Mouse (Mus musculus) megakaryocyte, embryonic 14.5 days (primary cell): Measurements from ENCODE around the gene Ppil6. TPM values are rescaled to one million over a fixed set of nuclear protein-coding genes. Genes with fewer than 3 reads are reported as not detected.
"Not testable (repeated sequence)": the region's sequence is repeated elsewhere in the genome, so short reads cannot be mapped to it uniquely, and the experiment has no call there.

Experiments
- H3K27me3 ChIP-seq: replicated peaks from 2 replicates; pipeline ENCODE3; 2012; ENCODE audit warnings: inconsistent platforms
- H3K36me3 ChIP-seq: replicated peaks from 2 replicates; pipeline ENCODE3; 2012; ENCODE audit warnings: low read length, inconsistent platforms, mixed read lengths
- H3K4me1 ChIP-seq: 2 replicates; pipeline ENCODE4 v1.6.1; 2012; ENCODE audit warnings: inconsistent platforms
- H3K4me3 ChIP-seq: replicated peaks from 2 replicates; pipeline ENCODE3; 2012; ENCODE audit warnings: moderate library complexity, mild to moderate bottlenecking, inconsistent platforms
- H3K9me3 ChIP-seq: 2 replicates; pipeline ENCODE4 v1.6.1; 2012; ENCODE audit warnings: inconsistent platforms
- FLI1 ChIP-seq: IDR thresholded peaks from 2 replicates; pipeline ENCODE4 v1.6.1; 2012; ENCODE audit warnings: low read length, inconsistent platforms, mixed read lengths
- GATA1 ChIP-seq: IDR thresholded peaks from 3 replicates; pipeline ENCODE4 v1.6.1; 2012; ENCODE audit warnings: mixed read lengths, low read length, inconsistent platforms, borderline replicate concordance
- polyA plus RNA-seq: library from polyadenylated mRNA; stranded (reverse); fragments of >175 nt; gene quantifications from 2 replicates; pipeline ENCODE4 v1.2.3, GENCODE M21; 2012; ENCODE audit warnings: low replicate concordance; ENCODE audit not compliant: insufficient read depth

Ppil6 gene
- polyA plus RNA-seq, 1 experiment: not detected

- peaks cover 50% of the 10 kb centered on the region for H3K27me3 ChIP-seq
- peaks cover 22% of the 10 kb centered on the region for H3K36me3 ChIP-seq
- H3K9me3 ChIP-seq: no peaks in the 10 kb centered on the region
- peaks cover 35% of the 10 kb centered on the region for H3K4me1 ChIP-seq
- peak overlapping the region; percentile 73 for H3K4me3 ChIP-seq
- no peak for TF ChIP-seq FLI1
- TF ChIP-seq GATA1: no peak
These were observed 872 bp downstream of the Ppil6 start for GRCm38 (mm10) chr10:41491111-41491510.

GRCm38 (mm10) chr10:41500941-41501340 is 10.7 kb downstream of the Ppil6 start:
- no peak for TF ChIP-seq FLI1
- no peak for TF ChIP-seq GATA1
- H3K9me3 ChIP-seq: peaks cover 7% of the 10 kb centered on the region
- no peaks in the 10 kb centered on the region for H3K36me3 ChIP-seq
- no peak overlapping the region for H3K4me3 ChIP-seq
- H3K4me1 ChIP-seq: no peaks in the 10 kb centered on the region
- peaks cover 24% of the 10 kb centered on the region for H3K27me3 ChIP-seq

- H3K27me3 ChIP-seq: peaks cover 13% of the 10 kb centered on the region
- TF ChIP-seq GATA1 (no peak), FLI1 (no peak)
- H3K36me3 ChIP-seq: no peaks in the 10 kb centered on the region
These were observed 14.8 kb downstream of the Ppil6 start for GRCm38 (mm10) chr10:41504996-41505395.

GRCm38 (mm10) chr10:41505446-41505845 is 15.2 kb downstream of the Ppil6 start:
- H3K4me1 ChIP-seq, H3K9me3 ChIP-seq, H3K36me3 ChIP-seq, H3K4me3 ChIP-seq: not testable (repeated sequence)
- H3K27me3 ChIP-seq: peaks cover 18% of the 10 kb centered on the region

More at GRCm38 (mm10) chr10:41504996-41505395, 14.8 kb downstream of the Ppil6 start:
- Histone ChIP-seq H3K4me1 (no peaks in the 10 kb centered on the region; the same call in 1 of the 2 replicates), H3K4me3 (no peak overlapping the region), H3K9me3 (peaks cover 3% of the 10 kb centered on the region; the same call in 1 of the 2 replicates)

GRCm38 (mm10) chr10:41509160-41509559 is 18.9 kb downstream of the Ppil6 start:
- TF ChIP-seq FLI1 (no peak), GATA1 (no peak)
- H3K4me1 ChIP-seq: peaks cover 6% of the 10 kb centered on the region; the same call in 1 of the 2 replicates
- no peaks in the 10 kb centered on the region for H3K36me3 ChIP-seq
- peaks cover 30% of the 10 kb centered on the region for H3K27me3 ChIP-seq
- H3K4me3 ChIP-seq: no peak overlapping the region
- H3K9me3 ChIP-seq: peaks cover 3% of the 10 kb centered on the region; the same call in 1 of the 2 replicates

- no peak overlapping the region for H3K4me3 ChIP-seq
- H3K9me3 ChIP-seq: no peaks in the 10 kb centered on the region
- TF ChIP-seq GATA1 (no peak), FLI1 (no peak)
- no peaks in the 10 kb centered on the region for H3K36me3 ChIP-seq
- peaks cover 22% of the 10 kb centered on the region for H3K27me3 ChIP-seq
- peaks cover 13% of the 10 kb centered on the region; the same call in 1 of the 2 replicates for H3K4me1 ChIP-seq
These were observed 24.1 kb downstream of the Ppil6 start for GRCm38 (mm10) chr10:41514301-41514700.

GRCm38 (mm10) chr10:41514921-41515320 is 24.7 kb downstream of the Ppil6 start:
- Histone ChIP-seq H3K36me3 (no peaks in the 10 kb centered on the region), H3K27me3 (peaks cover 22% of the 10 kb centered on the region), H3K9me3 (no peaks in the 10 kb centered on the region), H3K4me3 (no peak overlapping the region), H3K4me1 (peaks cover 13% of the 10 kb centered on the region; the same call in 1 of the 2 replicates)
- no peak for TF ChIP-seq FLI1
- TF ChIP-seq GATA1: no peak

- Histone ChIP-seq H3K9me3 (no peaks in the 10 kb centered on the region), H3K4me1 (peaks cover 30% of the 10 kb centered on the region)
- TF ChIP-seq FLI1 (no peak), GATA1 (no peak)
These were observed 28.3 kb downstream of the Ppil6 start for GRCm38 (mm10) chr10:41518508-41518980.

GRCm38 (mm10) chr10:41518981-41519618 is 28.9 kb downstream of the Ppil6 start, which contains the start of gene Cd164:
Cd164 (plus strand) TSS chr10:41519414.
- H3K9me3 ChIP-seq: no peaks in the 10 kb centered on the region
- peaks cover 2% of the 10 kb centered on the region for H3K27me3 ChIP-seq
- H3K4me1 ChIP-seq: peaks cover 35% of the 10 kb centered on the region
- H3K36me3 ChIP-seq: peaks cover 7% of the 10 kb centered on the region
- peak within 1 kb of the TSS; percentile 99 for H3K4me3 ChIP-seq
- TF ChIP-seq GATA1: no peak
- TF ChIP-seq FLI1: no peak

More at GRCm38 (mm10) chr10:41518508-41518980, 28.3 kb downstream of the Ppil6 start:
- H3K4me3 ChIP-seq: peak overlapping the region; percentile 99
- peaks cover 6% of the 10 kb centered on the region for H3K27me3 ChIP-seq
- peaks cover 4% of the 10 kb centered on the region for H3K36me3 ChIP-seq

GRCm38 (mm10) chr10:41519640-41520409 is 29.6 kb downstream of the Ppil6 start:
- Histone ChIP-seq H3K36me3 (peaks cover 13% of the 10 kb centered on the region), H3K27me3 (no peaks in the 10 kb centered on the region), H3K4me3 (peak overlapping the region; percentile 99), H3K9me3 (no peaks in the 10 kb centered on the region), H3K4me1 (peaks cover 42% of the 10 kb centered on the region)
- TF ChIP-seq GATA1 (no peak), FLI1 (no peak)
